Mouse (Mus musculus): ENCODE results near the gene Znrd1as. TPM values are rescaled to one million over a fixed set of nuclear protein-coding genes. Genes with fewer than 3 reads are reported as not detected.

The Znrd1as gene
- polyA plus RNA-seq, 1 experiment: 5.4 TPM

GRCm38 (mm10) chr17:36992336-36993104 lies 34.1 kb downstream of the Znrd1as start:
- TF ChIP-seq CTCF (IDR thresholded peaks at IDR 0.05; ENCODE audit: extremely low read depth, insufficient read depth, low read length): no peak
- TF ChIP-seq POLR2A (IDR thresholded peaks at IDR 0.05; ENCODE audit: extremely low read depth, insufficient read depth, low read length): no peak
- Histone ChIP-seq H3K4me1 (ENCODE audit: control insufficient read depth, insufficient read depth, low read length) (peaks cover 3% of the 10 kb centered on the region; the same call in 1 of the 2 replicates), H3K4me3 (ENCODE audit: insufficient read depth, low read length) (no peak overlapping the region), H3K27ac (ENCODE audit: insufficient read depth, low read length) (peak overlapping the region; percentile 27; the same call in 1 of the 2 replicates)

- H3K4me1 ChIP-seq (ENCODE audit: control insufficient read depth, insufficient read depth, low read length): peaks cover 3% of the 10 kb centered on the region; the same call in 1 of the 2 replicates
- no peak overlapping the region for H3K4me3 ChIP-seq (ENCODE audit: insufficient read depth, low read length)
Measured at GRCm38 (mm10) chr17:36993770-36994325, 35.5 kb downstream of the Znrd1as start.

GRCm38 (mm10) chr17:36994528-36994927 lies 36.1 kb downstream of the Znrd1as start:
- no peak for TF ChIP-seq CTCF (IDR thresholded peaks at IDR 0.05; ENCODE audit: extremely low read depth, insufficient read depth, low read length)
- TF ChIP-seq POLR2A (IDR thresholded peaks at IDR 0.05; ENCODE audit: extremely low read depth, insufficient read depth, low read length): no peak
- Histone ChIP-seq H3K27ac (ENCODE audit: insufficient read depth, low read length) (no peak overlapping the region), H3K4me3 (ENCODE audit: insufficient read depth, low read length) (no peak overlapping the region), H3K4me1 (ENCODE audit: control insufficient read depth, insufficient read depth, low read length) (peaks cover 3% of the 10 kb centered on the region; the same call in 1 of the 2 replicates)

More at GRCm38 (mm10) chr17:36993770-36994325, 35.5 kb downstream of the Znrd1as start:
- no peak for TF ChIP-seq POLR2A (IDR thresholded peaks at IDR 0.05; ENCODE audit: extremely low read depth, insufficient read depth, low read length)
- TF ChIP-seq CTCF (IDR thresholded peaks at IDR 0.05; ENCODE audit: extremely low read depth, insufficient read depth, low read length): no peak
- H3K27ac ChIP-seq (ENCODE audit: insufficient read depth, low read length): no peak overlapping the region

DNA sequence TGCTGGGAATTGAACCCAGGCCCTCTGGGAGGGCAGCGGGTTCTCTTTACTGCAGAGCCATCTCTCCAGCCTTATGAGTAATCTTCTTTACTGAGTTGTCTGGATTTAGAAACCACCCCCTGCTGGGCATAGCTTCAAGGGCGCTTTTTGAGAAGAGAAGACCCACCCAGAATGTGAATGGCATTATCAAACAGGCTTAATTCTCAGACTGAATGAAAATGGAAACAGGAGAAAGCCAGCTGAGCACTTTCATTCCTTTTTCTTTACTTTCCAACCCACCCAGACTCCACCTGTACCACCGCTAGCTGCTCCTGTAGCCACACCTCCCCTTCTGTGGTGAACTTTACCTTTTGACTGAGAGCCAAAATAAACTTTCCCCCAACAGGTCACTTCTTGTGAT lies 37.1 kb downstream of the Znrd1as start:
- peaks cover 3% of the 10 kb centered on the region; the same call in 1 of the 2 replicates for H3K4me1 ChIP-seq (ENCODE audit: control insufficient read depth, insufficient read depth, low read length)
- H3K27ac ChIP-seq (ENCODE audit: insufficient read depth, low read length): no peak overlapping the region
- no peak overlapping the region for H3K4me3 ChIP-seq (ENCODE audit: insufficient read depth, low read length)
- TF ChIP-seq CTCF (IDR thresholded peaks at IDR 0.05; ENCODE audit: extremely low read depth, insufficient read depth, low read length) (no peak), POLR2A (IDR thresholded peaks at IDR 0.05; ENCODE audit: extremely low read depth, insufficient read depth, low read length) (no peak)

DNA sequence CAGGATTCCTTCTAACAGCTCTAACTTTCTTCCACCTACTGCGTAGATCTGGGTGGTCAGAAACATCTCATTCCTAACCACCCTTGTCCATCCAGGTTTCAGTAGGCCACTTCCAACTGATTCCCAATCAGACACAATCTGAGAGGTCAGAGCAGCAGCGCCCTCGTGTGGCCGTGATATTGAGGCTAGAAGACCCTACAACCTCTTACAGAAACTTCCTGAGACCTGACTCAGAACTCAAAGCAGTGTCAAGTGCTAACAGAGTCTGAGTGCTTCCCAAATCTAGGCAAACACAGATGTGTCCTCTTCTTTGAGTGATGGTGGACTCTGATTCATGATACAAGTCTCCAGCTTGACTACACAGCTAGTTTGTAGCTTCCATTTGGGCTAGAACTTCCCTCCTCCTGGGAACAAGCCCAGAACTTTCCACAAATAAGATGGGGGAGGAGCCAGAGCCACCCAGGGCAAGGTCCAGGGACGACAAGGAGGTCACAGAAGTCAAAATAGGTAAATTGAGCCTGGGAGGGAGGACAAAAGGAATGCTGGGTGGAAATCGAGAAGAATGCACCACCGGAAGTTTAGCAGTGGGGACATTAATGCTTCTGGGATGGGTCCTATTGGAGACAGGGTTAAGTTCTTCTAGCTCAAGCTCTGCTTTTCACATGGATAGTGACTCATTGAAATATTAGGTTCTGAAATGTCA lies 38.8 kb downstream of the Znrd1as start:
- Histone ChIP-seq H3K4me1 (ENCODE audit: control insufficient read depth, insufficient read depth, low read length) (peaks cover 1% of the 10 kb centered on the region; the same call in 1 of the 2 replicates), H3K27ac (ENCODE audit: insufficient read depth, low read length) (no peak overlapping the region), H3K4me3 (ENCODE audit: insufficient read depth, low read length) (no peak overlapping the region)
- peak; percentile 70 for TF ChIP-seq CTCF (IDR thresholded peaks at IDR 0.05; ENCODE audit: extremely low read depth, insufficient read depth, low read length)
- TF ChIP-seq POLR2A (IDR thresholded peaks at IDR 0.05; ENCODE audit: extremely low read depth, insufficient read depth, low read length): no peak

- Histone ChIP-seq H3K27ac (ENCODE audit: insufficient read depth, low read length) (no peak overlapping the region), H3K4me3 (ENCODE audit: insufficient read depth, low read length) (no peak overlapping the region), H3K4me1 (ENCODE audit: control insufficient read depth, insufficient read depth, low read length) (no peaks in the 10 kb centered on the region; the same call in 1 of the 2 replicates)
- TF ChIP-seq CTCF (IDR thresholded peaks at IDR 0.05; ENCODE audit: extremely low read depth, insufficient read depth, low read length) (no peak), POLR2A (IDR thresholded peaks at IDR 0.05; ENCODE audit: extremely low read depth, insufficient read depth, low read length) (no peak)
Measured at GRCm38 (mm10) chr17:36998477-36998876, 40.1 kb downstream of the Znrd1as start.

- no peak for TF ChIP-seq CTCF (IDR thresholded peaks at IDR 0.05; ENCODE audit: extremely low read depth, insufficient read depth, low read length)
- no peak for TF ChIP-seq POLR2A (IDR thresholded peaks at IDR 0.05; ENCODE audit: extremely low read depth, insufficient read depth, low read length)
- Histone ChIP-seq H3K4me1 (ENCODE audit: control insufficient read depth, insufficient read depth, low read length) (no peaks in the 10 kb centered on the region; the same call in 1 of the 2 replicates), H3K4me3 (ENCODE audit: insufficient read depth, low read length) (no peak within 1 kb of the TSS; the same call in 1 of the 2 replicates), H3K27ac (ENCODE audit: insufficient read depth, low read length) (no peak within 1 kb of the TSS)
Measured at GRCm38 (mm10) chr17:37000863-37001262, 42.5 kb downstream of the Znrd1as start, which contains the start of gene Zfp57. Gene Zfp57 (plus strand): TSS chr17:37001163.

DNA sequence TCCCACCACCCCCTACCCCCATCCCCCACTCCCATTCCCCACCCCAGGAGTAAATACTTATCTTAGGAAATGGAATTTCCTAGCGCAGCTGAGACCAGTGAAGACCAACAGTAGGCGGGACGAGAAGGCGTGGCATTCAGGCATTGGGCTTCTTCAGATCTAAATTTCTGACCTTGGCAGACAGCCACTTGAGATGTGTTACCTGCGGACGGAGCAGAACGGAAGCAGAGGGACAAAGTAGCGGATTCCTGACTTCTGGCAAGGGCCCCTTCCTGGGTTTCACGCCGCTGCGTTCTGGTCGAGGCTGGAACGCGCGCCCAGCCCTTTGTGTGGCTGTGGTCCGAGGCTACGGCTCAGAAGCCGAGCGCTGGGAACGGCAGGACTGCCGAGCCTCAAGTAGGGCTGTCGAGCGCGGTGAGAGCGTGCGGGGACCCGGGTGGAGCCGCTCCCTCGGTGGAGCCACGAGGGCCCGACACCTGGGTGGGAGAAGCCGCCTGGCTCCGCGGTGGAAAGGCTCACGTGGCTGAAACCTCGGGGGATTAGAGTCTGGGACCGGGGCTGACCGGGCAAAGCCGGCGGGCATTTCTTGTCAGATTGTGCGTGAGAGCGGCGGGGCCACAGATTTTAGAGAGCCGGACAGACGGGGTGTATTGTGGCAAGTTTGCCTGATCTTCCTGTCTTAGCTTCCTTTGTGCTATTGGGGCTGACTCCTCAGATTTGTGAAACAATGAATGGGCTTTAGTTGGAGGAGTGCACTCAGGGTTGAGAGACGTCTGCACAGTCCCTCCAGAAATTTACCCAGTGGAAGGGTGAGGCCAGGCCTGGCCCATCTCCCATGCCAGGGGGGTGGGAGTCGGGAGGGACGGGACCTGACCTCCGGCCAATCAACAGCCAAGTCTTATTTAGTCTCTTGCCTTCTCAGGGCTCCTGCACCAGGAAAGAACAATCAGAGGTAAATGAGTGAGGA lies 44.3 kb downstream of the Znrd1as start:
- peak overlapping the region; percentile 60 for H3K4me3 ChIP-seq (ENCODE audit: insufficient read depth, low read length)
- no peak for TF ChIP-seq POLR2A (IDR thresholded peaks at IDR 0.05; ENCODE audit: extremely low read depth, insufficient read depth, low read length)
- no peak for TF ChIP-seq CTCF (IDR thresholded peaks at IDR 0.05; ENCODE audit: extremely low read depth, insufficient read depth, low read length)
- H3K4me1 ChIP-seq (ENCODE audit: control insufficient read depth, insufficient read depth, low read length): no peaks in the 10 kb centered on the region; the same call in 1 of the 2 replicates
- no peak overlapping the region for H3K27ac ChIP-seq (ENCODE audit: insufficient read depth, low read length)

All from cortical plate, adult 2 months (tissue).